Mouse (Mus musculus) frontal cortex, adult 2 months (tissue): ENCODE results near the gene Pgbd1. TPM values are rescaled to one million over a fixed set of nuclear protein-coding genes. Genes with fewer than 3 reads are reported as not detected.

ENCODE experiments used
- polyA plus RNA-seq: library from polyadenylated mRNA; depleted of rRNA; stranded (reverse); fragments of >200 nt; gene quantifications from 2 replicates; pipeline ENCODE4 v1.2.3, GENCODE M21; 2012; rRNA removed

Pgbd1 gene
- polyA plus RNA-seq, 1 experiment = 3.1 TPM

Other genes starting within 250 kb of the Pgbd1 start
- gene Gpx5, start 148.3 kb downstream of the Pgbd1 start, polyA plus RNA-seq = 0.08 TPM in 1 of 2 replicates, not detected in the other
- gene Gpx6, start 128.9 kb downstream of the Pgbd1 start, polyA plus RNA-seq = 0.50 and 1.3 TPM in 2 replicates
- not detected in 2 replicates for gene Olfr1367, start 94.1 kb downstream of the Pgbd1 start, polyA plus RNA-seq
- 6.7 and 6.8 TPM in 2 replicates for gene Zscan12, start 78.2 kb downstream of the Pgbd1 start, polyA plus RNA-seq
- 47.9 and 52.0 TPM in 2 replicates for gene Zkscan3, start 38.3 kb downstream of the Pgbd1 start, polyA plus RNA-seq
- 61.5 and 66.1 TPM in 2 replicates for gene Zscan26, start 12.7 kb upstream of the Pgbd1 start, polyA plus RNA-seq
- gene Nkapl, start 27.5 kb upstream of the Pgbd1 start, polyA plus RNA-seq = 0.42 and 0.59 TPM in 2 replicates
- 3.7 and 4.8 TPM in 2 replicates for gene Zkscan4, start 37.8 kb upstream of the Pgbd1 start, polyA plus RNA-seq
- not detected in 2 replicates for gene Gm10065, start 38.4 kb upstream of the Pgbd1 start, polyA plus RNA-seq
- gene AK157302, start 54.2 kb upstream of the Pgbd1 start, polyA plus RNA-seq = 1.6 and 1.9 TPM in 2 replicates
- 15.3 and 32.5 TPM in 2 replicates for gene Gm11273, start 60.4 kb upstream of the Pgbd1 start, polyA plus RNA-seq
- gene Zkscan8, start 90.1 kb upstream of the Pgbd1 start, polyA plus RNA-seq = 7.9 and 8.6 TPM in 2 replicates
- not detected in 2 replicates for gene Olfr1366, start 101.8 kb upstream of the Pgbd1 start, polyA plus RNA-seq
- gene Olfr1535, start 118.8 kb upstream of the Pgbd1 start, polyA plus RNA-seq = not detected in 2 replicates
- gene Olfr1364, start 140.7 kb upstream of the Pgbd1 start, polyA plus RNA-seq = 0.29 TPM in 1 of 2 replicates, not detected in the other
- gene Olfr1362, start 173.0 kb upstream of the Pgbd1 start, polyA plus RNA-seq = not detected in 2 replicates
- not detected in 2 replicates for gene Olfr11, start 201.5 kb upstream of the Pgbd1 start, polyA plus RNA-seq
- not detected in 2 replicates for gene Olfr1361, start 222.3 kb upstream of the Pgbd1 start, polyA plus RNA-seq
- gene Olfr1360, start 236.3 kb upstream of the Pgbd1 start, polyA plus RNA-seq = not detected in 2 replicates